Mouse (Mus musculus) adipose tissue, adult 10 weeks (tissue): ENCODE measurements around the gene Rgs9. TPM values are rescaled to one million over a fixed set of nuclear protein-coding genes. Genes with fewer than 3 reads are reported as not detected.

Source experiments
- polyA plus RNA-seq: library from polyadenylated mRNA; stranded (reverse); fragments of 350-450 nt; fragmentation: Illumina TruSeq; extraction: RNeasy Lipid Tissue Mini Kit (QIAGEN cat#74804); gene quantifications from one replicate; pipeline ENCODE4 v1.2.3, GENCODE M21; 2014; ENCODE audit warnings: low read depth, low replicate concordance

Rgs9 gene
- polyA plus RNA-seq, result 26.4 TPM

DNA sequence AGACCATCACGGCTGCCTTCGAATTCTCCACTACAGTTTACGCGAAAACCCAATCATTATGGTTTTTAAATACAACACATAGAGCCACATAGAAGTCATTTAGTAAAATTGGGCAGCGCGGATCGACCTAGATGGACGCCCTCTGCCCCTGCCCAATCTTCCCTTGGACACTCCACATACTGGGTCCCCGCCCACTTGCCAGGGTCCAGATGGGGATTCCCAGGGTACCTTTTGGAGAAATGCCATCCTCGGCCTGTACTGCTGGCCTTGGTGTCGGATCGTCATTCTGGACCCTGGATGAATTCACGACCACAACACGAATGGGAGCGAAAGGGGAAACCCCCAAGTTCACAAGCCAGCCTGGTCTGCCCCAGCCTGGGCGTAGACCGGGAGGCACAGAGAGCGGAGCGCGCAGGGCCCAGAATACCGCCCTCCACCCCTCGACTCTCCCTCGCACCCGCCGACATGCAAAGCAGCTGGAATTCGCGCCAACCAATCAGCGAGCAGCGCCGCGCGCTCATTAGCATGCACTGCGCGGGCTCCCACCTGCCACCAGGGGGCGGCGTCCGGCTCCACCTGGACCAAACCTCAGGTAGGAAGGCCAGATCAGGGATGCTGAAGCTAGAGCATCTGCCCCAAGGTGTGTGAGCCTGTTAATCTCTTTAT is at the start of gene Rgs9:
Gene Rgs9 (minus strand): TSS at position 420 of the 666 bp plus-strand sequence.

Other genes with a start within 250 kb of the Rgs9 start
- gene E030025P04Rik, start 153.8 kb downstream of the Rgs9 start, polyA plus RNA-seq, result 0.40 TPM
- 20.8 TPM for gene Gna13, start 64.7 kb upstream of the Rgs9 start, polyA plus RNA-seq
- gene 9930022D16Rik, start 115.8 kb upstream of the Rgs9 start, polyA plus RNA-seq, result not detected
- gene Amz2, start 127.8 kb upstream of the Rgs9 start, polyA plus RNA-seq, result 52.1 TPM
- gene Arsg, start 175.2 kb upstream of the Rgs9 start, polyA plus RNA-seq, result 6.6 TPM
- 7.8 TPM for gene Slc16a6, start 175.5 kb upstream of the Rgs9 start, polyA plus RNA-seq